Mouse (Mus musculus) G1E-ER4 (cell line): ENCODE results near the gene Hspb6. TPM values are rescaled to one million over a fixed set of nuclear protein-coding genes. Genes with fewer than 3 reads are reported as not detected.

Source experiments
- GATA1 ChIP-seq: IDR thresholded peaks from one replicate; pipeline ENCODE4 v1.8.0; 2012; ENCODE audit warnings: low read length, inconsistent platforms
- polyA plus RNA-seq: library from polyadenylated mRNA; stranded (reverse); fragments of >175 nt; gene quantifications from 2 replicates; pipeline ENCODE4 v1.2.3, GENCODE M21; 2012

Hspb6 gene
- polyA plus RNA-seq, 1 experiment = 19.6 TPM

GRCm38 (mm10) chr7:30589435-30590301, 37.7 kb downstream of the Hspb6 start:
- no peak for TF ChIP-seq GATA1

DNA sequence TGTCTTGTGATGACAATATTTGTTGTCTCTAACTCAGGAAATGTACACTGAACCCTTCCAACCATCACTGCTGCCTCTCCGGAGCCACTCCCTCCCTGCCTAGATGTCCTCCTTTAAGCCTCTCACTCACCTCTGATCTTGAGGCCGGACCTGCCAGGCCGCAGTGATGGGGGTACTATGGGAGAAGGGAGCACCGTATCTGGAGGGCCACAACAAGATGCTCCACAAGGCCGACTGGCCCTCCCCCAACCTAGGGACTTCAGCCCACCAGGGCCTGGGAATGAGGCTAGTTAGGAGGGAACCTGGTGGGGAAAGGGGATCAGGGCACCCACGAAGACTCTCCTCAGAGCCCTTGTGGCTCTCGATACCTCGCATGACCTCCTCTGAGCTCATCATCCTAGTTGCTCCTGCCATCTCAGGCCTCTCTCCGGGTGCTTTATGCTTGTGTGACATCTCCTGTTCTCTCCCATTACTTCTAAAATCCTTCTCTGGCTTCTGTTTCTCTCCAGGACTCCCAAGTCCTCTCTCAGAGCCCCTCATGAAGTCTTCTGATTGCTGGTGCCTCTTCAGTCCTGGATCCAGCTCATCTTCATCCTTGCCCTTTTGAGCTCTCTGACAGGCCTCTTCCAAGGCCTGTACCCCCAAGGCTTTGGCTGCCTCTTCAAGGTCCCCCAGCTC, 39.1 kb downstream of the Hspb6 start:
- TF ChIP-seq GATA1 = no peak

- TF ChIP-seq GATA1 = no peak
These were observed 39.6 kb downstream of the Hspb6 start for GRCm38 (mm10) chr7:30591605-30591951.

GRCm38 (mm10) chr7:30592772-30593423, 40.9 kb downstream of the Hspb6 start:
- TF ChIP-seq GATA1 = no peak

DNA sequence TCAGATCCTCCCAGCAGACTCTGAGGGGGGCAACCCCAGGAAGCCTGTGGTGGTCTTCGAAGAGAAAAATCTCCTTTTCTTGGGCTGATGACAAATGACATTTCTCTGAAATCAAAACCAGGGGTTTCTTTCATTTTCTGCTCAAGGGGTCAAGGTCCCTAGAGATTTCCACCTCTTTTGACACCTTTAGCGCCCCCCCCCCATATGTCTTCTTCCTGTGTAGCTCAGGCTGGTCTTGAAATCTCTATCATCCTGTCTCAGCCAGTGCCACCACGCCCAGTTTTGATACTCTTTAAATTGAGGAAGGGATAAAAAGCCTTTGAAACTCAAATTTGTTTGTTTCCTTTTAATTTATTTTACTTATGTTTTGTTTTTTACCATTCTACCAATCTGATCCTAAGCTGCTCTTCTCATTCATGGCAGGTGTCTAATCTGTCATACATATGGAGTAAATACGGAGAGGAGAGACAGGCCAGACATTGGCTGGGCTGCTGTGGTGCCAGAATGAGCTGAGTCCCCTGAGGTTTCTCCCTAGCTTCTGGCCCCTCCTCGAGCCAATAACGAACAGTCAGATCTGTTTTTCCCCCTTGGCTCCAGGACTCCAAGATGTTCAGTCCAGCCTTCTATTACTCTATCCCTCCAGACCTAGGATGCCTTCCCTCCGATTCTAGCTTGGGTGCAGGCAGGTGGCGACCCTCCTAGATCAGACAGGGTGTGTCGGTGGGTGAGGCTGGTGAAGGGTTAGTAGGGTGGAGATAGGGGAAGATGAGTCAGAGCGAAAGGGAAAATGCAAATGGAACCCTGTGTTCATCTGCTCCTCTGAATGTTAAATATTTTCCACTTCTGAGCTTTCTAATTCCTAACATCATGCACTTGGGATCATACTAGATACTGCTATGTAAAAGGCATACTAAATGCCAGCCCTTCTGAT, 41.9 kb downstream of the Hspb6 start:
- TF ChIP-seq GATA1 = no peak

- TF ChIP-seq GATA1 = no peak
These were observed 42.6 kb downstream of the Hspb6 start for GRCm38 (mm10) chr7:30594510-30595024.

- no peak for TF ChIP-seq GATA1
These were observed 44.1 kb downstream of the Hspb6 start for GRCm38 (mm10) chr7:30596093-30596492.

GRCm38 (mm10) chr7:30596811-30597210, 44.8 kb downstream of the Hspb6 start:
- TF ChIP-seq GATA1 = no peak

DNA sequence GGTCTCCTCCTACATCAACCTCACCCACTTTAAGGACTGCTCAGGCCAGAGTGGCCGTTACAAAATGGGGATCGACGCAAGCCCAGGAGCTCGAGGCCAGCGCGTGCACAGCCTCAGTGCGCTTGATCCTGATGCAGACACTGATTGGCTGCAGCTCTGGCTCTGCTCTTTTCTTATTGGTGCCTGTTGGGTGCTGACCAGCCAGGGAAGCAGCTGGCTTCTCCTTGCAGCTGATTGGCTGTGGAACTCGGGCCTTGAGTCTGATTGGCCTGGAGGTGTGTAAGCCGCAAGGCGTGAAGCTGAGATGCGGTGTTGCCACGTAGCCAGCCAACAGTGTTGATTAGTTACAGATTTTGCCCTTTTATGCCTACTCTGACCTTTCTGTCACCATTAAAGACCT, 46.8 kb downstream of the Hspb6 start, which contains the start of gene Zbtb32:
Zbtb32 (minus strand) TSS at position 124 of the 400 bp plus-strand sequence.
- TF ChIP-seq GATA1 = no peak

DNA sequence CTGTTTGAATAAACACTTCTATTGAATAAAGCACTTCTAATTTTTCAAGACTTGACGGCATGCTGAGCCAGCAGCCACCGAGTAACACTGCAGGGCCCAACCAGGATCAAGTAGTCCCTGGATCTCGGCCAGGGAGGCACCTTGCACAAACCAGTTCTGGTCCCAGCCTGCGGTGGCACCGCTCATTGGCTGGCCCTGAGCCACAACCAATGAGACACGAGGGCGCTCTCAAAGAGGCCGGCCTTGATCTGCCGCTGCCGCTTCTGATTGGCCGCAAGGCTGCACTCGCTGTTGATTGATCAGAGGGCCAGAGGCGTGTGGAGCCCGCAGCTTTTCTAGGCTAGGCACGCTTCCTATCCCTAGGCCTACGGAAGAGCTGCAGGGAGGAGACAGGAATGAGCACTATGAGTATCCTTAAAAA, 48.0 kb downstream of the Hspb6 start:
- no peak for TF ChIP-seq GATA1

GRCm38 (mm10) chr7:30600651-30601050, 48.7 kb downstream of the Hspb6 start:
- no peak for TF ChIP-seq GATA1

- TF ChIP-seq GATA1 = no peak
These were observed 50.6 kb downstream of the Hspb6 start for GRCm38 (mm10) chr7:30602583-30602982.

- TF ChIP-seq GATA1 = no peak
These were observed 52.4 kb downstream of the Hspb6 start for GRCm38 (mm10) chr7:30604424-30604823.

GRCm38 (mm10) chr7:30604944-30605343, 53.0 kb downstream of the Hspb6 start:
- TF ChIP-seq GATA1 = no peak

Other genes with a start within 250 kb of the Hspb6 start
- gene Alkbh6, start 243.5 kb upstream of the Hspb6 start, polyA plus RNA-seq = 59.9 and 74.5 TPM in 2 replicates
- gene Syne4, start 237.4 kb upstream of the Hspb6 start, polyA plus RNA-seq = 7.1 and 8.8 TPM in 2 replicates
- gene E130208F15Rik, start 230.4 kb upstream of the Hspb6 start, polyA plus RNA-seq = 0.39 and 0.44 TPM in 2 replicates
- 23.4 and 30.5 TPM in 2 replicates for gene Sdhaf1, start 228.3 kb upstream of the Hspb6 start, polyA plus RNA-seq
- not detected in 2 replicates for gene Lrfn3, start 189.4 kb upstream of the Hspb6 start, polyA plus RNA-seq
- 0.25 TPM in 1 of 2 replicates, not detected in the other for gene Tyrobp, start 138.4 kb upstream of the Hspb6 start, polyA plus RNA-seq
- gene Hcst, start 132.3 kb upstream of the Hspb6 start, polyA plus RNA-seq = not detected in 2 replicates
- gene Nfkbid, start 130.4 kb upstream of the Hspb6 start, polyA plus RNA-seq = 0.12 and 0.16 TPM in 2 replicates
- gene Aplp1, start 106.6 kb upstream of the Hspb6 start, polyA plus RNA-seq = not detected in 2 replicates
- gene Kirrel2, start 94.5 kb upstream of the Hspb6 start, polyA plus RNA-seq = not detected in 2 replicates
- gene Nphs1, start 93.9 kb upstream of the Hspb6 start, polyA plus RNA-seq = not detected in 2 replicates
- not detected in 2 replicates for gene Prodh2, start 58.6 kb upstream of the Hspb6 start, polyA plus RNA-seq
- gene Arhgap33, start 17.1 kb upstream of the Hspb6 start, polyA plus RNA-seq = 70.2 and 78.5 TPM in 2 replicates
- 32.5 and 41.8 TPM in 2 replicates for gene Proser3, start 121 bp downstream of the Hspb6 start, polyA plus RNA-seq
- 145 and 158 TPM in 2 replicates for gene Lin37, start 7.7 kb downstream of the Hspb6 start, polyA plus RNA-seq
- gene U2af1l4, start 11.1 kb downstream of the Hspb6 start, polyA plus RNA-seq = 85.2 and 111 TPM in 2 replicates
- gene Gm49396, start 11.2 kb downstream of the Hspb6 start, polyA plus RNA-seq = 2.4 and 5.3 TPM in 2 replicates
- 49.9 and 57.2 TPM in 2 replicates for gene Psenen, start 11.4 kb downstream of the Hspb6 start, polyA plus RNA-seq
- gene Igflr1, start 13.2 kb downstream of the Hspb6 start, polyA plus RNA-seq = 3.7 and 8.3 TPM in 2 replicates
- 137 and 147 TPM in 2 replicates for gene Kmt2b, start 36.5 kb downstream of the Hspb6 start, polyA plus RNA-seq
- 0.31 and 0.49 TPM in 2 replicates for gene Zbtb32, start 46.7 kb downstream of the Hspb6 start, polyA plus RNA-seq
- gene Upk1a, start 60.7 kb downstream of the Hspb6 start, polyA plus RNA-seq = 1.4 and 2.7 TPM in 2 replicates
- gene Cox6b1, start 74.0 kb downstream of the Hspb6 start, polyA plus RNA-seq = 98.1 and 264 TPM in 2 replicates
- not detected in 2 replicates for gene Etv2, start 83.7 kb downstream of the Hspb6 start, polyA plus RNA-seq
- 415 and 519 TPM in 2 replicates for gene Rbm42, start 98.1 kb downstream of the Hspb6 start, polyA plus RNA-seq
- 38.7 and 69.6 TPM in 2 replicates for gene Haus5, start 112.8 kb downstream of the Hspb6 start, polyA plus RNA-seq
- not detected in 2 replicates for gene Pmis2, start 119.4 kb downstream of the Hspb6 start, polyA plus RNA-seq
- gene 2200002J24Rik, start 146.7 kb downstream of the Hspb6 start, polyA plus RNA-seq = not detected in 2 replicates
- gene Atp4a, start 160.0 kb downstream of the Hspb6 start, polyA plus RNA-seq = not detected in 2 replicates
- gene Tmem147, start 177.4 kb downstream of the Hspb6 start, polyA plus RNA-seq = 197 and 201 TPM in 2 replicates
- not detected in 2 replicates for gene Gapdhs, start 191.5 kb downstream of the Hspb6 start, polyA plus RNA-seq
- 5.3 and 6.4 TPM in 2 replicates for gene Sbsn, start 199.3 kb downstream of the Hspb6 start, polyA plus RNA-seq
- gene Dmkn, start 211.6 kb downstream of the Hspb6 start, polyA plus RNA-seq = 0.17 TPM in 1 of 2 replicates, not detected in the other
- gene Krtdap, start 235.7 kb downstream of the Hspb6 start, polyA plus RNA-seq = not detected in 2 replicates